Mouse (Mus musculus) G1E (cell line): ENCODE measurements at regions not wholly inside any gene's neighbourhood (a gene's known extent, or its start where the extent isn't known, plus 50 kb on each side); places are given as distances from the start of the nearest gene placed in this dataset.

Experiments used
- ATAC-seq: 2 replicates; pipeline ENCODE4 v1.8.0; 2016; ENCODE audit warnings: mild to moderate bottlenecking; ENCODE audit not compliant: insufficient number of reproducible peaks, poor library complexity, low FRiP score, severe bottlenecking; ENCODE audit errors: extremely low read depth
- DNase-seq: peaks from one replicate; pipeline ENCODE4 v3.0.0; 2012; ENCODE audit warnings: low spot score
- H3K27me3 ChIP-seq: 2 replicates; pipeline ENCODE4 v1.6.1; 2012; ENCODE audit warnings: mild to moderate bottlenecking, low read length, inconsistent platforms; ENCODE audit not compliant: insufficient read depth
- H3K36me3 ChIP-seq: replicated peaks from 2 replicates; pipeline ENCODE3; 2012; ENCODE audit warnings: mild to moderate bottlenecking, inconsistent platforms
- H3K4me1 ChIP-seq: 2 replicates; pipeline ENCODE4 v1.6.1; 2012; ENCODE audit warnings: low read depth, low read length, inconsistent platforms, mixed read lengths; ENCODE audit not compliant: insufficient read depth
- H3K4me3 ChIP-seq: 2 replicates; pipeline ENCODE4 v1.5.1; 2012; ENCODE audit warnings: low read depth, mild to moderate bottlenecking, inconsistent platforms, low read length, moderate library complexity, mixed read lengths
- H3K9me3 ChIP-seq: replicated peaks from 2 replicates; pipeline ENCODE4 v1.6.1; 2012; ENCODE audit warnings: inconsistent platforms
- CTCF ChIP-seq: IDR thresholded peaks from 2 replicates; pipeline ENCODE4 v1.5.1; 2012; ENCODE audit warnings: low read depth, low read length, inconsistent platforms, mixed read lengths
- GATA1 ChIP-seq: IDR thresholded peaks from 2 replicates; pipeline ENCODE4 v1.6.1; 2012; ENCODE audit warnings: borderline replicate concordance, low read length, inconsistent platforms, mixed read lengths
- GATA2 ChIP-seq: IDR thresholded peaks from 2 replicates; pipeline ENCODE4 v1.6.1; 2012; ENCODE audit warnings: low read depth, low read length, inconsistent platforms, borderline replicate concordance
- POLR2AphosphoS5 ChIP-seq: IDR thresholded peaks from 2 replicates; pipeline ENCODE4 v1.6.1; 2012; ENCODE audit warnings: low read depth, low read length, inconsistent platforms; ENCODE audit not compliant: insufficient replicate concordance
- TAL1 ChIP-seq: conservative IDR thresholded peaks from 2 replicates; pipeline ENCODE4 v1.6.1; 2012; ENCODE audit warnings: low read depth, low read length, inconsistent platforms, mixed read lengths

DNA sequence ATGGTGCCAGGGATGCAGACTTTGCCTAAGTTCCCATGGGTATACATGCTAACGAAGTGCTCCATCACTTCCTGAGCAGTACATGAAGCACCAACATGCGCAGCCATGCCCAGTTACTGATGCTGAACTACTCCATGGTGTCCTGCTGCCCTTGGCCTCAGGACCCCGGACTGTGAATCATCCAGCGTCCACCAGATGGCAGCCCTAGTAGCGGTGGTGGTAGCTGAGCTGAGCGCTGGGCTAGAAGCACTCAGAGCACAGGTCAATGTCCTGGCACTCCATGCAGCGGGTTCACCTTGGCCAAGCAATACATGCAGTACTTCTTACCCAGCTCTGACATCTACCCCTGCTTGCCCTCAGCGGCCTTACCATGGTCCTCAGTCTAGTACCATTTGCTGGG lies 57.1 kb upstream of the Syn3 start:
- TF ChIP-seq GATA2 (no peak), TAL1 (no peak), CTCF (no peak), GATA1 (no peak), POLR2AphosphoS5 (no peak)
- Histone ChIP-seq H3K36me3 (no peaks in the 10 kb centered on the region), H3K4me1 (no peaks in the 10 kb centered on the region), H3K4me3 (no peak overlapping the region), H3K27me3 (peaks cover 3% of the 10 kb centered on the region; the same call in 1 of the 2 replicates), H3K9me3 (no peaks in the 10 kb centered on the region)
- DNase-seq: no peak
- no peak for ATAC-seq
